Mouse (Mus musculus) adrenal gland, postnatal 36 days (tissue): ENCODE measurements around the gene Vax1. TPM values are rescaled to one million over a fixed set of nuclear protein-coding genes. Genes with fewer than 3 reads are reported as not detected.

Experiments
- DNase-seq, 2 experiments: peaks; one replicate each; pipeline ENCODE4 v3.0.0; 2021; ENCODE audit warnings: mixed read lengths in 1 of 2
- long read RNA-seq, 2 experiments: library from polyadenylated mRNA; stranded (forward); transcript quantifications; one replicate each; pipeline ENCODE4 v2.0.0; 2021; ENCODE audit warnings: borderline sequencing depth in 2 of 2
- total RNA-seq, 2 experiments: library from RNA; stranded (reverse); gene quantifications; 2 replicates each; pipeline ENCODE4 v1.2.3; 2021

Vax1 gene
- not detected for total RNA-seq
- long read RNA-seq, experiment 1: 0 reads
- long read RNA-seq, experiment 2: 0 reads

DNA sequence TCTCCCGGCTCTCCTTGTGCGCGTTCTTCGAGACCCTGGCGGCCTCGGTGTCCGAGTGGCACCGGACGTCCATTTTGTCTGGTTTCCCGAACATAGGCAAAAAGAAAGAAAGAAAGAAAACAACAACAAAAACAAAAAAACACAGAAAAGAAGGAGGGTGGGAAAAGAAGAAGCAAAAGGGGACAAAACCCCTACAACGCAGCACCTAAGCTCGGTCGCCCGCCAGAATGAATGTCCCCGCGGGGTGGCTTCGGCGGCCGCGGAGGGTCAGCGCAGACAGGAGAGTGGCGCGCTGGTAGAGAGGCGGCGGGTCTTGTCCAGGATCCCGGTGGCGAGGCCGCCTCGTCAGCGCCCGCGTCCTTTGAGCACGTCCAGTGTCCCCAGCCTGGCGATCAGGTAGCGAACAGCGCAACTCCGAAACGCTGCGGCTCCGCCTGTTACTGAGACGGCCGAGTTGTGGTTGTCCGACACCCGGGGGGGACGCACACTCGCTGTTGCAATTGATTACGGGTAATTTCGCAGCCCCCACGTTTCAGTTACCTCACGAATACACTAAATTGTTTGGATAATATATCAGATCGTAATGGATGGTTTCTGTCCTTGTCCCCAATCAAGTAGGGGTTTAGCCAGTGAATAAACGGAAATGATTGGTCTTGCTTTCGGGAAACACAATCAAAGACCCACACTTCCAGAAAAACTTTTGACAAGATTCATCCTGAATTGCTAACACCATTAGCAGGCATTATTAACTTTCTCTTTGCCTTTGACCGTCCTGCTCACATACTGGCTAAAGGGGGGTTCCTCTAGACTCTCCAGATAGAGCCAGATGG is at the start of gene Vax1:
Vax1 (minus strand) TSS at position 121 of the 830 bp plus-strand sequence.
- peak in 1 of 2 experiments; percentile 18 for DNase-seq

GRCm38 (mm10) chr19:59218991-59219390 is 49.1 kb upstream of the Vax1 start, which contains the start of gene Kcnk18:
Gene Kcnk18 (plus strand): TSS chr19:59219214.
- DNase-seq: no peak

DNA sequence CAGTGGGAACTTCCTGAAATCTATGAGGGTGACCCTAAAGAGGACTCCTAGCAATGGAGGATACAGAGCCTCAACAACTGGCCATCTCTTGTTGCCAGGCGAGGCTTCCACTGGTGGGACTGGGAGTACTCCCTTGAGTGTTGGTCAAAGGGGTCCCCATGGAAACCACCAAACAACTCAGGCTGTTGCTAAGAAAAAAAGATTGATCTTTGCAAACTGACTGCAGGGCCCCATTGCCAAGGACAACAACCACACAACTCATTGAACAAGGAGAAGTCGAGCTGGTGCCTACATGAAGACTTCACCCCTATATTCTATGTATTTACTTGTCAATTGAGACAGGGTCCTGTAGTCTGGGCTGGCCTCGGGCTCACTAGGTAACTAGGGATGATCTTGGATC is 47.0 kb upstream of the Vax1 start:
- no peak for DNase-seq

DNA sequence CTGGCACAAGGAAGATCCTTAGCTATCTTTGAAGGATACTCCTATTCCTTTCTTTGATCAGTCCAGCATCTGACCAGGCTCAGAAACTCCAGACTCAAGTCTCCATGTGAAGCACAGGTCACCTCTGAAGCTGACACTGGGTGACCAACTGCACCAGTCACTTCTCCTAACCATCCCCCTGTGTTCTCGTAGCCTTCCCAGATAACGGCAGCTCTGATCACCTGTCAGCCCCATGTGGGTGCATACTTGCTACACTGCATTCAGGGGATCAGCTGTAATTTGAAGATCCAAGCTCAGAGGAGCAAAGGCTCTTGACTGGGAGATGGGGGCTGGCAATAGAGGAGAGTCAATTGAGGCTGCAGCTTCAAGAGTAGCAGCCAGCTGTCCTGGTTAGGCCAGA is 39.1 kb upstream of the Vax1 start:
- DNase-seq: no peak

DNA sequence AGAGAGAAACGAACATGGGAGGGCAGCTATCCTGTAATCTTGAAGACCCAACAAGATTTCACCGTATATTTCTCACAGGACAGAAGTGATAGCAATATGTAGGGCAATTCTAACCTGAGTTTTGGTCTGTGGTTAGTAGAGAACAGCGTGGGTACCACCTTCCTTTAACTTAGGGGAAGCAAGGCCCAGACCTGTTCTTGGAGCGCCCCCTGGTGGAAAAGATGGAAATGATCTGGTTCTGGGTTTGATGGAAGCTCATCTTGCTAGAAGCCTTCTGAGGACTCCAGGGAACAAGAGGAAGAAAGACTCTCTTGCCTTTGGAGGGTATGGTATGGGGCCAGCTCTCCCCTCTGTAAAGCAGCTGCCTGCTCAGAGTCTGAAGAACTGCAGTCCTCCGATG is 38.6 kb upstream of the Vax1 start:
- DNase-seq: peak; percentile 69 to 71

- DNase-seq: peak; percentile 79 to 85
These were observed 28.3 kb upstream of the Vax1 start for GRCm38 (mm10) chr19:59198161-59198560.

DNA sequence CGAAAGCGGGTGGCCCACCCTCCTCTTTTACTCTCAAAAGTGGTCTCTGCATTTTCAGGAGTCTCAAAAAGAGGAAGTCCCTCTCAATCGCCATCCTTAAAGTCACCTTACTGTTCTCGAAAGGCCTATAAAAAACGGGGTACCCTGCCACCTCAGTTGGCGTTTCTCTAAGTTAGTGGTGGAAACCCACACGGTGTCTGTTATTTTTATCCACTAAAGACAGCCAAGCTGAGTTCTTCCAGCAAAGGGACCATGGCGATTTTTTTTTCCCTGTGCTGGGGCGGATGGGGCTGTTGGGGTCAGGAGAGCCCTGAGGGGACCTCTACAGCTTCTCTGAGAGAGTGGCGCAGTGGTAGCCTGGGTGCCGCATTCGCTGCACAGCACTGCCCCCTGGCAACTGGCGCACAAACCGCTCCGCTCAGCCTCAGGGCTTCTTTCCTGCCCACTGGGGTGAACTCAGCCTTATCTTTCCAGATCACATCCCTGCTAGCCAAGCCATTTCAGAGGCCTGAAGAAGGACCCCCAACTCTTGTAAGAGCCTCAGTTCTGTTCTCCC is 26.3 kb upstream of the Vax1 start:
- DNase-seq: peak; percentile 70 to 71

DNA sequence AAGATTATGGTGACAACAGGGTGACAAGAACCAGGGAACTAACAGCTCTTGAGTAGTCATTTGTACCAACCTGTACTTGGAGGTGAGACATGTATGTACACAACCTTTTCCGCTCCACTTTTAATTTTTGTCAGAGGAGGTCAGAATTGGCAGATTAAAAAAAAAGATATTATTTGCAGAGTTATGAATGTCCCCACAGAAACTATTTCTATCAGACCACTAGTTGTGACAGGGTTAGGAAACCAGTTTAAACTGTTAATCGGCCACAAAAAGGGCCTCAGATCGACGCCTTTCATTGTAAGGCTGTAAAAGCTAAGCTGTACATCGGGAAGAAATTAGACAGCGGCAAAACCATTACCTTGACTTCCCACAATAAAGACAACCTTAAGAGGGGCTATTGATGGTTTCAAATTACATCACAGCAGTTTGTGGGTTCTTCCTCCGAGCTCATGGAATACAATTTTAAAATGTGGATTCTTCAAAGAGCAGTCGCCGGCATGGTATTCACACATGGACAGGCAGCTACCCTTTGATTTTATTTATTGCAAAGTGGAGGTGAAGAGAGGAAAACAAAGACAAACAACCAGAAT is 25.4 kb upstream of the Vax1 start:
- no peak for DNase-seq

GRCm38 (mm10) chr19:59193986-59194820 is 24.3 kb upstream of the Vax1 start:
- peak in 1 of 2 experiments; percentile 10 for DNase-seq

- DNase-seq: no peak
These were observed 23.6 kb upstream of the Vax1 start for GRCm38 (mm10) chr19:59193456-59193855.

DNA sequence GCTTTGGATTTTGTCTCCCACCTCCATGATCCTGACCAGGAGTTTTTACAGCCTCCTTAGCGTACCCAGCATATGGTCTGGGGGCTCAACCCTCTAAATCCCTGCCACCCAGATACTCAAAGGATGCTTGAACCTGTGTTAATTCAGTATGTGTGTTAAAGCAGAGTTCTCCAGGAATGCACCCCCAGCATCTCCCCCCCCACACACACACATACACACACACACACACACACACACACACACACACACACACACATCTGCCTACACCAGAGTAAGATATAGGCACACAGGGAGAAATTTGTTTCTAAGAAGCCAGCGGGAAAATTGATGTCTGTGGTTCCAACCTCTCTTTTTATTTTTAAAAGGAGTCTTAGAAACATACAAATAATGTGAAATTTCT is 22.6 kb upstream of the Vax1 start:
- DNase-seq: no peak

DNA sequence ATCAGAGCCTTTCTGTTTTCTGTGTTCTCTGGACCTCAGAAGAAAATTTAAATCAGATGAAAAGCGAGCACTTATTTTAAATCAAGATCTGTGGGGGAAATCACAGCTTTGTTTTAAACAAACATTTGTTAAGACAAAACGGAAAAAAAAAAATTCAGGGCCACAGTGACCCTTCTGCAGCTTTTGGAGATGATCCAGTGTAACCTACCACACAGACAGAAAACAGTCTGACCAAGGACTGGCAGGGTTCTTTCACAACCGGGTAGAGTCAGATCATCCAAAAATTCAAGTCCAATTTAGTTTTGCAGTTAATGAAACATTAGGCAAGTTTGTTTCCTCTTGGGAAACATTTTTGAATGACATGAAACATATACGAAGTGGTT is 21.3 kb upstream of the Vax1 start:
- no peak for DNase-seq

DNA sequence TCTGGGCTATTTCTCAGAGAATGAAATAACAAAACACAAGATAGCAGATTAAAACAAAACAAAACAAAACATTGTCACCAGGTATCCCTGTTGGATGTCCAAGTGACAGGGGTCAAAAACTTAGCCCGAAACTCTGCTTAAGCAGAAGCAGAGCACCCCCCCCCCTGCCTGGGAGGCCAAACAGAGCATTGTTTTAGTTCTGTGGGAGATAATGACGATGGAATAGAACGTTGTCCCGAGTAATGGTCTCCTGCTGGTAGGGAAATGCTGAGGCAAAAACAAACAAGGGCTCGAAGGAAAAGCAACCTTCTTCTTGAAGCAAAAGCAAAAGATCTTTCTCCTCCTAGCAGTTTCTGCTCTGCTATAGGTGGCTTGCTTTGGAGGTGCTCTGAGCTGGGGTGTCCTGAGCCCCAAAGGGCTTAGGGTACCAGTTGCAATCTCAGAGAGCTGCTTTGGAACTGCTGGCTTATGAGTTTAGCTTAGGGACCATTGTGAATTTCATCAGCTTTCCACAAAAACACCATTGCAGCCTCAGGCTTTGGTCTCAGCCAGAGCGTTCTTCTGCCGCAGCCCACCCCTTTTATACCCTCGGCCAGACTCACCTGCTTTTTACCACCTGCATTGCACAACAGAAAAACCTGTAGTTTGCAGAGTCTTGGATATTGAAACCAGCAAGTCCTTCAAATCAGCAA is 20.7 kb upstream of the Vax1 start:
- DNase-seq: no peak

DNA sequence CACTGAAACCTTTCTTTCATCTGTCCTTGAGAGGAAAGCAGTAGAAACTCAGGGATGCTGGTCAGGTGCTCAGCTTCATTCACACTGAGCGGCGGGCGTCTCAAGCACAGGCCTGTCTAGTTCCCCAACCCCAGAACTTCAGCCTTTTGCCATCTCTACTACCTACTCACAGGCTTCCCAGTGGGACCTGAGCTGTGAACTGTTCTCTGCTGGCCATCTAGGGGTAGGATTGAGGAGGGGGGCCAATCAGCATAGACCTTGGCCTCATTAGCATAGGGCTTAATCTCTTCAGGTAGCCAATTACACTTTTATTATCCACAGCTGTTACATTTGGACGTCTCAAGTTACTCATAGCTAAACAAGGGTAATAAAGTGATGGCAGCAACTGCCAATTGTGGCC is 19.1 kb upstream of the Vax1 start:
- no peak for DNase-seq

- no peak for DNase-seq
These were observed 14.1 kb upstream of the Vax1 start for GRCm38 (mm10) chr19:59184000-59184399.

DNA sequence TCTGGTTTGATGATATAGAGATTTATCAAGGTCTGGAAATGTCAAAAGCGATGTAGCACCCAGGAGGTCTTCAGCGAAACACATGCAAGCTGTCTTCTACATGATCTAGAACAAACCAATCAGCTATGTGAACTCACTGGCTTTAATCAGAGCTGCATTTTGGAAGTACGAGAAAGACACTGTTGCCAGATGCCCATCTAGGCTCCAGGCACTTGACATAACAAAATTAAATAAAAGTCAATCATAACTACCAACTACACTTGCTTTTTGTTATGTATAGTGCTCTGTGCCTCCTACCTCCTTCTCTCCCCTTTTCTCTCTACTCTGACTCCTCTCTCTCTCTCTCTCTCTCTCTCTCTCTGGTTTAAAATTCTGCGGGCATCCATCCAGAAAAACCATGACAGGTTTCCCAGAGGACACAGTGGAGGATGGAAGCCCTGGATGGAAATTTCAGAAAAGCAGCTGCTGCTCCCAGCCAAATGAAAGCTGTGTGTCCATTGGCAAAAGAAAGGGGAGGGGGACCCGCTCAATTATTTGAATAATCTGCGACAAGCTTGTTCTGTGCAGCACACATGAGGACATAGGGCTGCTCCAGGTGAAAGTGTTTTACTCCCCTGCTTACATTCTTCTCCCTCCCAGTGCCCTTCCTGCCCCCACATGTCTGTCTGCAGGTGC is 3.6 kb upstream of the Vax1 start:
- no peak for DNase-seq

DNA sequence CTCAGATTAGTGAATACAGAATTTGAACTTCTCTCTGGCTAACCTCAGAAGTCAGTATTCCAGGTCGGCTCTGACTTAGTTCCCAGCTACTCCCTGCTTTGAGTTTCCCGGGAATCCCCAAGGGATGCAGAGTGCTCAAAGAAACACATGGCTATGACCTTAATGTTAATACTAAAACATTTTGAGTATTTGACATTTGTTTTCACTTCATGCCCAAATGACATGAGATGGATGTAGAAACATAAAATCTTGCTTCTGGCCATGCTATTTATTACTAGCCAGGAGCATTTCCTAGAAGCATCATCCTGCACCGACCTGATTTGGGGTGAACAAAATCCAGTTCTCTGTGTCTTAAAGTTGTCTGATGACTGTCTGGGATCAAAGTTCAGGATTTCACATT is 2.9 kb upstream of the Vax1 start:
- DNase-seq: no peak

GRCm38 (mm10) chr19:59171871-59172245 is 2.0 kb upstream of the Vax1 start:
- DNase-seq: no peak

DNA sequence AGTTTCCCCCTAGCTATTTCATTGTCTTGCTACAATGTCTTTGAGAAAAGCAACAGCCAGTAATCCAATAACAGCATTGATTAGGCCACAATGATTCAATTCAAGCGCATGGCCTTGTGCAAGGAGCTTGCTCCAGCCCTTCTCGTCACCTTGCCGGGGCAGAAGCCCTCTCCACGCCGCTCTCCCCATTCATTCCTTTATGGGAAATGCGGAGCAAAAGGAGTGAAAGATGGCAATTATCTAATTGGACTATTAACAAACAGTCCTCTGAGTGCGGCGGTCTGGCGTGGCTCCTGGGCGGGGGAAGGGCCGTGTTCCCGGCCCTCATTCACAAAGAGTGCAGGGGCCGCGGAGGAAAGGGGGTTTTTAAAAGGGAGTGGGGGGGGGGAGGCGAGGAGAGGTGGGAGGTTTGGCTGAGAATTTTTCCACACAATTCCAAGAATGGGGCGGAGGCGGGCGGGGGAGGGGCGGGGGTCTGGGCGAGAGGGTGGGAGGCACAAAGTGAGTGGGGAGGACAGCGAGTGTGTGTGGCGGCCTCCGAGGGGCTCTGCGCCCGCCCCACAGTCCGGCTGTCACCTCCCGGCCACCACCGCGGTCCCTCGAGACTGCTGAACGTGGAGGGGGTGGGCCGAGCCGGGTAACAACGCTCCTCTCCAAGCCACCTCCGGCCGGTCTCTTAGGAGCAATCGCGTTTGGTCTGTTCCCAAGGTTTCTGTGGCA is 1.5 kb upstream of the Vax1 start:
- DNase-seq: no peak

DNA sequence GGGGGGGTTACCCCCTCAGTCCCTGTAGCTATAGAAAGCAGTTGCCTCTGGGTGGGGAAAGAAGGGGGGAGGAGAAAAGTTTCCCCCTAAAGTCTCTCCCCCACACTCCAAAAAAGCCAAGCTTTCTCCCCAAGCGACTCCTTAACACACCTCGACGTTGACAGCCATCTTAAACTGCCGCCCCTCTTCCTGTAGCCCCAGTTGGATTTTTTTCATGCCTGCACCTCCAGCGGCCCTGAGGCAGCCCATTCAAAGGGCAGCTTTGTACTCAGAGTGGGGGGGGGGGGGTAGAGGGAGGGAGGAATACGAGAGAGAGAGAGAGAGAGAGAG is 875 bp upstream of the Vax1 start:
- DNase-seq: no peak
